Mouse (Mus musculus) liver, adult 2 months (tissue): ENCODE results near the gene Coch.

Experiments used
- CTCF ChIP-seq: fragments of 200-500 bp; IDR thresholded peaks from 2 replicates; pipeline ENCODE4 v1.5.1; 2011; ENCODE audit warnings: low read depth, low read length, control low read depth
- POLR2A ChIP-seq: fragments of 200-500 bp; IDR thresholded peaks from 2 replicates; pipeline ENCODE4 v1.6.1; 2011; ENCODE audit warnings: low read length, control low read depth; ENCODE audit not compliant: insufficient read depth; ENCODE audit errors: extremely low read depth

GRCm38 (mm10) chr12:51567225-51567624 lies 25.9 kb upstream of the Coch start:
- no peak for TF ChIP-seq CTCF
- TF ChIP-seq POLR2A = no peak
